Mouse (Mus musculus) brain, embryonic 14.5 days (tissue): ENCODE measurements around the gene Dpyd.

Experiments used
- CTCF ChIP-seq: fragments of 200-500 bp; IDR thresholded peaks from 2 replicates; pipeline ENCODE4 v1.5.1; 2012; ENCODE audit warnings: inconsistent platforms, mild to moderate bottlenecking, moderate library complexity, borderline replicate concordance; ENCODE audit not compliant: insufficient read depth, insufficient read length; ENCODE audit errors: extremely low read depth
- POLR2A ChIP-seq: fragments of 200-500 bp; IDR thresholded peaks from 2 replicates; pipeline ENCODE4 v1.6.1; 2012; ENCODE audit warnings: mild to moderate bottlenecking, inconsistent platforms, borderline replicate concordance; ENCODE audit not compliant: poor library complexity, insufficient read depth, insufficient read length, severe bottlenecking; ENCODE audit errors: extremely low read depth

DNA sequence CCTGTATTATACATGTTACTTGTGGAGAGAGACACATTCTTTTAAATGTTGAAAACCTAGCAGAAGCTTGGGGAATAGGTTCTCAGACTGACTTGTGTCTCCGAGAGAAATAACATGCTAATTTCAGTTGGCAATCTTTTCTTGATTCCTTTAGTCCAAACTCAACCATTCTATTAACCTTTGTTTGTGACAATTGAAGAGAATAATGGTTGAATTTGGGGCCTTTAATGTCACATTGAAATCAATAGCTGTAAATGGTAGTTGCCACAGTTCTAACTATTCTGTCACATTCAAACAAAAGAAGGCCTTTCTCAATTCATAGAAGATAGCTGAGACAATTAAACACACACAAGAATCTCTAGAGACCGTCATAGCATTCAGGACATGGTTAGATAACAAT is 606.2 kb downstream of the Dpyd start:
- TF ChIP-seq POLR2A (no peak), CTCF (no peak)
